Mouse (Mus musculus) cortical plate, adult 2 months (tissue): ENCODE measurements around the gene Pigw. TPM values are rescaled to one million over a fixed set of nuclear protein-coding genes. Genes with fewer than 3 reads are reported as not detected.

ENCODE experiments used
- H3K27ac ChIP-seq: fragments of 200-500 bp; 2 replicates; pipeline ENCODE4 v1.5.1; 2012; ENCODE audit warnings: low read length, control low read depth, inconsistent platforms; ENCODE audit not compliant: insufficient read depth
- H3K4me1 ChIP-seq: fragments of 200-500 bp; 2 replicates; pipeline ENCODE4 v1.6.1; 2011; ENCODE audit warnings: low read length; ENCODE audit not compliant: control insufficient read depth, insufficient read depth
- H3K4me3 ChIP-seq: fragments of 200-500 bp; 2 replicates; pipeline ENCODE4 v1.5.1; 2011; ENCODE audit warnings: mild to moderate bottlenecking, low read length, control low read depth; ENCODE audit not compliant: insufficient read depth
- CTCF ChIP-seq: fragments of 200-500 bp; IDR thresholded peaks from 2 replicates; pipeline ENCODE4 v1.5.1; 2011; ENCODE audit warnings: mild to moderate bottlenecking, control low read depth, low read length; ENCODE audit not compliant: insufficient read depth; ENCODE audit errors: extremely low read depth
- POLR2A ChIP-seq: fragments of 200-500 bp; IDR thresholded peaks from 2 replicates; pipeline ENCODE4 v1.6.1; 2011; ENCODE audit warnings: mild to moderate bottlenecking, low read length, control low read depth; ENCODE audit not compliant: insufficient read depth; ENCODE audit errors: extremely low read depth
- polyA plus RNA-seq: library from polyadenylated mRNA; depleted of rRNA; stranded (reverse); fragments of >200 nt; gene quantifications from 2 replicates; pipeline ENCODE4 v1.2.3, GENCODE M21; 2012; rRNA removed

Pigw gene
- polyA plus RNA-seq, 1 experiment, result 4.0 TPM

DNA sequence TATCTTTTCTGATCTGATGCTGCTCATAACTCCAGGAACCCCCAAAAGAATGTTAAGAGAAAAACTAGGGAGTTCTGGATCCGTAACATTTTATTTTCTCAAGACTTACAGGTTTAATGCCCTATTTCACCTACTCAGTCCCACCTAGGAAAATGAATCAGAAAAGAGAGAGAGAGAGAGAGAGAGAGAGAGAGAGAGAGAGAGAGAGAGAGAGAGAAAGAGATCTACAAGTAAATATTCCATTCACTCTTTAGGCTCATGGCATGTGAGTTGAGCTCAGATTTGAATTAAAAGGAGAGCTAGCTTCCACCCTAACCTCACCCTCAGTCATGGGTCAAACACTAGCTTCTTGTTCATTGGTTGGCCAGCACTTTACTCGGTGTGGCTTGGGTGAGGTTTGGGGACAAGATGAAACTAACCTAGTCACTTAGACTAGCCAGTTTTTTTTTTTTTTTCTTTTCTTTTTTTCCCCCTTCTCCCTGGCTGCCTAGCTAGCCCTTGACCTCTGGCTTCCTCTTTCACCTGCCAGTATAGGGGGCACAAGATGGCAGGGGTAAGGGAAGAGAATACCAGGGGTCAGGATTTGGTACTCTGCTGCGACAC, 52.1 kb downstream of the Pigw start:
- peaks cover 6% of the 10 kb centered on the region; the same call in 1 of the 2 replicates for H3K4me1 ChIP-seq
- 0 out of 2 replicates have a peak overlapping the region, but pooled peaks have one; percentile 67 for H3K27ac ChIP-seq
- TF ChIP-seq CTCF, result no peak
- no peak for TF ChIP-seq POLR2A
- H3K4me3 ChIP-seq, result peak overlapping the region; percentile 93

DNA sequence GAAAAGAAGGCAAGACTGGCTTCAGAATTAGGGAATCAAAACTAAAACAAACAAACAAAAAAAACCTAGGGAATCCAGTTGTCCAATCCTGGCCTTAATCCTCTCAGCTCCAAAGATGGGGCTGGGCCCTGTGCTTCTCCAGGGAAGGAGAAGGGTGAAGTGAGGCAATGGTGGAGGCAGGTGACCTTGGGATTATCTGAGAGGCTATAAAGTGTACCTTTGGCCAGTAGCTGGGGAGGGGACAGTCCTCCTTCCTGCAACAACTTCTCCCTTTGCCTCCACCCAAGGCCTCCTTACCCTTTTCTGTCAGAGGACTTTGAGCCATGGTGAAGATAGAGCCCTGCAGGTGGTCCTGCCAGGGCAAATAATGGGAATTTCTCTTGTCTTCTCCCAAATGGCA, 52.6 kb downstream of the Pigw start:
- Histone ChIP-seq H3K4me3 (no peak overlapping the region), H3K27ac (no peak overlapping the region), H3K4me1 (peaks cover 6% of the 10 kb centered on the region; the same call in 1 of the 2 replicates)
- TF ChIP-seq CTCF (no peak), POLR2A (no peak)

Other genes with a start within 250 kb of the Pigw start
- 14.5 and 16.5 TPM in 2 replicates for gene Mrm1, start 60.8 kb downstream of the Pigw start, polyA plus RNA-seq
- 14.4 and 15.4 TPM in 2 replicates for gene Dhrs11, start 51.3 kb downstream of the Pigw start, polyA plus RNA-seq
- gene Ggnbp2, start 9.5 kb downstream of the Pigw start, polyA plus RNA-seq, result 104 and 108 TPM in 2 replicates
- 14.6 and 16.1 TPM in 2 replicates for gene Myo19, start 137 bp downstream of the Pigw start, polyA plus RNA-seq
- 47.6 and 53.4 TPM in 2 replicates for gene Znhit3, start 36.1 kb upstream of the Pigw start, polyA plus RNA-seq
- gene Car4, start 77.5 kb upstream of the Pigw start, polyA plus RNA-seq, result 87.7 and 88.1 TPM in 2 replicates